Mouse (Mus musculus) heart, embryonic 10.5 days (tissue): ENCODE measurements around the gene Vegfc. TPM values are rescaled to one million over a fixed set of nuclear protein-coding genes. Genes with fewer than 3 reads are reported as not detected.

Source experiments
- DNase-seq: peaks from one replicate; pipeline ENCODE4 v3.0.0-alpha.2; 2017; ENCODE audit warnings: low spot score
- H3K27ac ChIP-seq: fragments of 300-500 bp; sonication (generic); 2 replicates; pipeline ENCODE4 v1.5.1; 2016; ENCODE audit warnings: mild to moderate bottlenecking
- H3K27me3 ChIP-seq: fragments of 300-500 bp; sonication (generic); 2 replicates; pipeline ENCODE4 v1.6.1; 2016; ENCODE audit warnings: mild to moderate bottlenecking; ENCODE audit not compliant: poor library complexity, insufficient read depth, severe bottlenecking
- H3K36me3 ChIP-seq: fragments of 300-500 bp; sonication (generic); 2 replicates; pipeline ENCODE4 v1.6.1; 2016; ENCODE audit warnings: mild to moderate bottlenecking, moderate library complexity
- H3K4me1 ChIP-seq: fragments of 300-500 bp; sonication (generic); 2 replicates; pipeline ENCODE4 v1.6.1; 2016; ENCODE audit warnings: mild to moderate bottlenecking
- H3K4me3 ChIP-seq: fragments of 300-500 bp; sonication (generic); 2 replicates; pipeline ENCODE4 v1.5.1; 2016; ENCODE audit warnings: mild to moderate bottlenecking, moderate library complexity
- H3K9me3 ChIP-seq: fragments of 300-500 bp; sonication (generic); 2 replicates; pipeline ENCODE4 v1.6.1; 2016; ENCODE audit warnings: mild to moderate bottlenecking, moderate library complexity
- WGBS: fragments of 180-500 bp; shearing (Covaris S2); methylation state at CpG from one replicate; pipeline ENCODE4 v1.1.7; 2016; 5-methylcytosine and 5-hydroxymethylcytosine counted together
- polyA plus RNA-seq: library from polyadenylated mRNA; unstranded; fragments of >200 nt; fragmentation: Nextera tagmentation; extraction: Ambion mirVana; gene quantifications from 2 replicates; pipeline ENCODE4 v1.2.1, GENCODE M21; 2016

Gene Vegfc
- polyA plus RNA-seq, 1 experiment from 2014 or later, result 11.5 TPM

- Histone ChIP-seq H3K9me3 (no peaks in the 10 kb centered on the region), H3K4me3 (no peak overlapping the region), H3K27ac (no peak overlapping the region), H3K4me1 (no peaks in the 10 kb centered on the region), H3K27me3 (no peaks in the 10 kb centered on the region), H3K36me3 (no peaks in the 10 kb centered on the region)
- WGBS, result 43% methylated on average over 4 of the region's 4 CpGs
- DNase-seq, result no peak
Measured at GRCm38 (mm10) chr8:54089204-54089603, 11.8 kb downstream of the Vegfc start.

DNA sequence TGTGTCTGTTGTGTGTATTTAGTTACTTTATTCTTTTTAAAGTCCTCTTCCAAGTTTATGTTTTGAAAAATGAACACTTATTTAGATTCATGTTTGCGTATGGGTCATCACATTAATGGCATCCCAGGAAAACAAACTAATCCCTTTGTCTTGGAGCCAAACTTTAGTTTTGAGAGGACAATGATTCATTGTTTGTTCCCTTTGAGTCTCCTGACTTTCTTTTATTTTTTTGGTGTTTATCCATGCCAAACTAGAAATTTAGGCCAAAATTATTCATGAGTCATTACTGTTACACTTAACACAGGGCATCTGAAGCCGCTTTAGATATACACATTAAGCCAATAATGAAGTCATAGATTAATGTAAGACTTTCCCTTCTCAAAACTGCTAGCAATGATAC is 12.5 kb downstream of the Vegfc start:
- H3K4me1 ChIP-seq, result no peaks in the 10 kb centered on the region
- 88% methylated on average over 2 of the region's 2 CpGs for WGBS
- no peaks in the 10 kb centered on the region for H3K27me3 ChIP-seq
- no peaks in the 10 kb centered on the region for H3K36me3 ChIP-seq
- no peak for DNase-seq
- no peak overlapping the region for H3K27ac ChIP-seq
- no peak overlapping the region for H3K4me3 ChIP-seq
- no peaks in the 10 kb centered on the region for H3K9me3 ChIP-seq

DNA sequence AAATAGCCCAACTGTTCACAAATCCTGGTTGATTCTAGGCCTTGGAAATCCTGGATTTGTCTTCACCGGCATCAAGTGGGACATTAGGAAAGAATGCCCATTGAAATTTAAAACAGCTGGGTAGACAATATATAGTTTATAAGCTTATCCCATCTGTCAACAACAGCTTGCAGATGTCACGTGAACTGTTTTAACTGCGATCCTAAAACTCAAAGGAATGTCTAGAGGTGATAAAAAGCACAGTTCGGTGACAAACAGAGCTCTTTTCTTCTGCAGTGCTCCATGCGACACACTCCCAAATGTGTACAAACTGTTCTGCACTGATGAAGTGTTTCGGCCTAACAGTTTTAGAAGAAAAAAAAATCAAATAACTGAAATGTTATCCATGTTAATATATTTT is 22.7 kb downstream of the Vegfc start:
- Histone ChIP-seq H3K27me3 (no peaks in the 10 kb centered on the region), H3K36me3 (no peaks in the 10 kb centered on the region), H3K27ac (no peak overlapping the region), H3K4me1 (no peaks in the 10 kb centered on the region; the same call in 1 of the 2 replicates), H3K9me3 (no peaks in the 10 kb centered on the region), H3K4me3 (no peak overlapping the region)
- WGBS, result 29% methylated on average over 6 of the region's 6 CpGs
- no peak for DNase-seq

DNA sequence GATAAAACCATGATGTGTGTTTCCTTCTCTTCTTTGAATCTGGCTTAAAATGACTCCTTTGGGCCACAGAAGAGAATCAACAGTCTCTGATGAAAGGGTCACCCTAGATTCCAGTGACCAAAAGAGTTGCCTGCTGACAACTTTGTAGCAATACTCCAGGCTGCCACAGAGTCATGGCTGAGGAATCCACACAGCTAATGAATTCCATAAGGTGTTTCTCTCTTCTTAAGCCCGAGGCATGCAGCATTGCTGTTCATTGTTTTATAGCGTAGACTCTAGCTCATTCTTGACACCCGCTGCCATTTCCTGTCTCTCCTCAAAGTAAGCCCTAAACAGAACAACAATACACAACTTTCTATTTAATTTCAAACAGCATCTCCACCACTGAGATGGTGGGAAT is 37.2 kb downstream of the Vegfc start:
- Histone ChIP-seq H3K4me1 (peaks cover 5% of the 10 kb centered on the region; the same call in 1 of the 2 replicates), H3K9me3 (no peaks in the 10 kb centered on the region), H3K4me3 (no peak overlapping the region), H3K27me3 (no peaks in the 10 kb centered on the region), H3K36me3 (no peaks in the 10 kb centered on the region), H3K27ac (no peak overlapping the region)
- WGBS, result 45% methylated on average over 3 of the region's 3 CpGs
- no peak for DNase-seq

GRCm38 (mm10) chr8:54120115-54120514 is 42.7 kb downstream of the Vegfc start:
- Histone ChIP-seq H3K27me3 (no peaks in the 10 kb centered on the region), H3K27ac (no peak overlapping the region), H3K9me3 (no peaks in the 10 kb centered on the region), H3K4me1 (peaks cover 3% of the 10 kb centered on the region; the same call in 1 of the 2 replicates), H3K36me3 (no peaks in the 10 kb centered on the region), H3K4me3 (no peak overlapping the region)
- DNase-seq, result no peak
- 88% methylated on average over 7 of the region's 7 CpGs for WGBS

DNA sequence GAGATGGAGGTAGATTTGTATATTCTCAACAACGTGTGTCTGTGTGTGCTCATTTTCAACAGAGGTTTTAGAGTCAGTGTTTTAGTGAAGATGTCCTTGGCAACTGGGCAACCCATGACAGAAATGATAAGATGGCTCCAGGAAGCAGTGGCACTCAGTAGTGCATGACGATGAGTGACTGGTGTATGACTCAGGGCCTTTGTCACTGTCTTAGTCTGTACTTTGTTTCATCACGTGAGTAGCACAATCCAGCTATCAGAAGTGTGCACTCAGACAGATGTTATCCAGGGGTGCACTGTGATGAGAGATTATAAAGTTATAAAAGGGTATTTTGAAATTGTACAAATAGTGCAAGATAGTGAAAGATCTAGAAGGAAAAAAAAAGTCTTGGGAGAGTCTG is 44.5 kb downstream of the Vegfc start:
- Histone ChIP-seq H3K27ac (no peak overlapping the region), H3K36me3 (no peaks in the 10 kb centered on the region), H3K9me3 (no peaks in the 10 kb centered on the region), H3K4me1 (peaks cover 3% of the 10 kb centered on the region; the same call in 1 of the 2 replicates), H3K27me3 (no peaks in the 10 kb centered on the region), H3K4me3 (no peak overlapping the region)
- WGBS, result 54% methylated on average over 3 of the region's 3 CpGs
- no peak for DNase-seq

DNA sequence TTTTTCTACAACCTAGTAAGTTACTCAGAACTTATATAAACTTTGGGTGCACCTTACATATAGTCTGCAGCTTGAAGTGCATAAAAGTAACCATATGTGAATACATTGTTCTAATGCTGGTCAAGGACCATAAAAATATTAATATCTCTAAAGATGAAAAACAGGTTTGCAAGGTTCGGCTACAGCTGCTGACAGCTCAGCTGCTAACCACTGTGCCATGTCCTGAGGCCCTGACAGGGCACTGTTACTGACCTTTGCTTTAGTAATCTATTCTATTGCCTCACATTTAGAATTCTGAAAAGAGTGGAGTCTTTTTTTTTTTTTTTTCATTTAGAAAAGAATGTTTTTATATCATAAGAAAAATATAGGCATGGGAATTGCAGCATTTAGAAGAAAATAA is 44.9 kb downstream of the Vegfc start:
- Histone ChIP-seq H3K4me3 (no peak overlapping the region), H3K27ac (no peak overlapping the region), H3K27me3 (no peaks in the 10 kb centered on the region), H3K4me1 (peaks cover 3% of the 10 kb centered on the region; the same call in 1 of the 2 replicates), H3K36me3 (no peaks in the 10 kb centered on the region), H3K9me3 (no peaks in the 10 kb centered on the region)
- 78% methylated on average over 1 of the region's 1 CpGs for WGBS
- no peak for DNase-seq

DNA sequence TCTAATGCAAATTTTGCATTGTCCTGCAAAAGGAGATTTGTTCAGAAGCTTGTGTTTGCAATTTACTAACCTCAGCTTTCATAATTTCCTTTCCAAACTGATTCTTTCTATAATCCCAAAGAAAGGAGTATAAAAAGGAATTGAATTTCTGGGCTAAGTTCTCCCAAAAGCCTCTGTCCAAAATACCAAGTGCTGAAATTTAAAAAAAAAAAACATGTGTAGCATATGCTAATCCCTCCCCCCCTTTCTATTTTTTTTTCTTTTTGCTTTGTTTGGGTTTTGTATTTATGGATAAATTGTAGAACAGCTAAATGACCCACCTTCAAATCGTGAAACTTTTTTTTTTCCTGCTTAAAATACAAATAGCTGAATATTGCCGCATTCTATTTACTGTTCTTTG is 53.2 kb downstream of the Vegfc start:
- no peaks in the 10 kb centered on the region for H3K27me3 ChIP-seq
- H3K36me3 ChIP-seq, result no peaks in the 10 kb centered on the region
- H3K4me3 ChIP-seq, result no peak overlapping the region
- no peak for DNase-seq
- H3K9me3 ChIP-seq, result no peaks in the 10 kb centered on the region
- 91% methylated on average over 2 of the region's 2 CpGs for WGBS
- H3K4me1 ChIP-seq, result no peaks in the 10 kb centered on the region
- no peak overlapping the region for H3K27ac ChIP-seq

DNA sequence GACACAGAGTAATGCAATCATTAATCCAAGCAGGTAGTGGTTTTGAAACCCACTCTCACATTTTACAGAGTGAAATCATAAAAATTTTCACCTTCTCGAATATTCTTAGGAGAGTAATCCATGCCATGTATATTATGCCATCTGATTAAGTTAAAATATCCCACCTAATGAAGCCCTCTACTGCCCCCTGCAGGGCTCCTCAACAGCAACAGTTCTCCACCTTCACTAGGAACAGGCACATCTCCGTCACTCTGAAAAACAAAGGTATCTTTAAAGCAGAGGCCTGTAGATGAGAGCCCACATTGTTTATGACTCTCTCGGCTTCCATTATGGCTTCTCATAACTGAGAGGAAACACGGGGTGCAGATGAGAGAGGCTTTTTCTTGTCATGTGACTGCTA is 75.8 kb downstream of the Vegfc start:
- H3K27me3 ChIP-seq, result no peaks in the 10 kb centered on the region
- H3K4me1 ChIP-seq, result no peaks in the 10 kb centered on the region
- no peak for DNase-seq
- 60% methylated on average over 4 of the region's 4 CpGs for whole genome bisulfite sequencing
- H3K9me3 ChIP-seq, result no peaks in the 10 kb centered on the region
- H3K36me3 ChIP-seq, result peaks cover 2% of the 10 kb centered on the region; the same call in 1 of the 2 replicates
- H3K4me3 ChIP-seq, result no peak overlapping the region
- no peak overlapping the region for H3K27ac ChIP-seq

DNA sequence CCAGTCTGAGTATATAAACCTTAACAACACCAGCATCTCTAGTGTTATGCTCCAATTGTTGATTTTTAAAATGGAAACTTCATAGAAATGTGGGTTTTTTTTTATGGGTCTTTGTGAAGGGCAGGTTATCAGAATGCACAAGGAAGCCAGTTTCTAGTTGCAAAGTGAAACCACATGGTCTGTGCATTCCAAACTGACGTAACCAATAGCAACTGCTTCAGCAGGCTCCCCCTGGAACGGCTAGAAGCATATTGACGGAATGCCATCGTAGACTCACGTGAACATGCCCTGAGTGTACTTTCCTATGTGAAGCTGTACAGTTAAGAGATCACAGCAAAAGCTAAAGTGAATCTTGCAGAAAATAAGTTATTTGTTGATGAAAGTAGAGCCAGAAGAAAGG is 86.1 kb downstream of the Vegfc start:
- no peaks in the 10 kb centered on the region for H3K9me3 ChIP-seq
- H3K36me3 ChIP-seq, result no peaks in the 10 kb centered on the region
- no peaks in the 10 kb centered on the region for H3K4me1 ChIP-seq
- H3K27ac ChIP-seq, result no peak overlapping the region
- WGBS, result 24% methylated on average over 5 of the region's 5 CpGs
- DNase-seq, result peak; percentile 76
- no peak overlapping the region for H3K4me3 ChIP-seq
- H3K27me3 ChIP-seq, result no peaks in the 10 kb centered on the region

- Histone ChIP-seq H3K4me1 (no peaks in the 10 kb centered on the region), H3K9me3 (no peaks in the 10 kb centered on the region), H3K36me3 (peaks cover 19% of the 10 kb centered on the region), H3K27ac (no peak overlapping the region), H3K4me3 (no peak overlapping the region), H3K27me3 (no peaks in the 10 kb centered on the region)
- no peak for DNase-seq
- 89% methylated on average over 2 of the region's 2 CpGs for WGBS
Measured at GRCm38 (mm10) chr8:54185336-54185735, 107.9 kb downstream of the Vegfc start.

DNA sequence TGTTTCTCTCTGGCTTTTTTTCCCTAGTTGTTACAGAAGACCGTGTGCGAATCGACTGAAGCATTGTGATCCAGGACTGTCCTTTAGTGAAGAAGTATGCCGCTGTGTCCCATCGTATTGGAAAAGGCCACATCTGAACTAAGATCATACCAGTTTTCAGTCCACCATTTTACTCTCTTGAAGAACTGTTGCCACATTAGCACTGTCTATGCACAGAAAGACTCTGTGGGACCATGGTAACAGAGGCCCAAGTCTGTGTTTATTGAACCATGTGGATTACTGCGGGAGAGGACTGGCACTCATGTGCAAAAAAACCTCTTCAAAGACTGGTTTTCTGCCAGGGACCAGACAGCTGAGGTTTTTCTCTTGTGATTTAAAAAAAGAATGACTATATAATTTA is 108.5 kb downstream of the Vegfc start:
- Histone ChIP-seq H3K4me1 (no peaks in the 10 kb centered on the region), H3K27me3 (no peaks in the 10 kb centered on the region), H3K27ac (no peak overlapping the region), H3K4me3 (no peak overlapping the region), H3K9me3 (no peaks in the 10 kb centered on the region), H3K36me3 (peaks cover 18% of the 10 kb centered on the region)
- 93% methylated on average over 6 of the region's 6 CpGs for WGBS
- DNase-seq, result no peak

- Histone ChIP-seq H3K36me3 (no peaks in the 10 kb centered on the region), H3K4me1 (no peaks in the 10 kb centered on the region), H3K27me3 (no peaks in the 10 kb centered on the region), H3K9me3 (no peaks in the 10 kb centered on the region), H3K27ac (no peak overlapping the region), H3K4me3 (no peak overlapping the region)
- no peak for DNase-seq
- WGBS, result 78% methylated on average over 2 of the region's 2 CpGs
Measured at GRCm38 (mm10) chr8:54216250-54216649, 138.8 kb downstream of the Vegfc start.

GRCm38 (mm10) chr8:54228801-54229204 is 151.4 kb downstream of the Vegfc start:
- H3K27ac ChIP-seq, result no peak overlapping the region
- no peak for DNase-seq
- no peaks in the 10 kb centered on the region for H3K4me1 ChIP-seq
- no peak overlapping the region for H3K4me3 ChIP-seq
- WGBS, result 49% methylated on average over 1 of the region's 1 CpGs
- no peaks in the 10 kb centered on the region for H3K9me3 ChIP-seq
- H3K27me3 ChIP-seq, result no peaks in the 10 kb centered on the region
- H3K36me3 ChIP-seq, result no peaks in the 10 kb centered on the region
